Mouse (Mus musculus): ENCODE data around the gene Arntl2. TPM values are rescaled to one million over a fixed set of nuclear protein-coding genes. Genes with fewer than 3 reads are reported as not detected.

Gene Arntl2
- under 1 TPM; 0.21 to 0.47 TPM for polyA plus RNA-seq (2017; shearing (Covaris generic))

GRCm38 (mm10) chr6:146795924-146796545 is at the start of gene Arntl2:
TSS of gene Arntl2 (plus strand) at chr6:146796055.

GRCm38 (mm10) chr6:146850050-146850449 is 54.2 kb downstream of the Arntl2 start, which contains the start of gene Smco2:
TSS of gene Smco2 (plus strand) at chr6:146850104.

Other genes starting within 250 kb of the Arntl2 start
- 100 to 1,000 TPM; 165 to 209 TPM for gene Fgfr1op2, start 218.9 kb upstream of the Arntl2 start, polyA plus RNA-seq (2017; shearing (Covaris generic))
- gene Ints13, start 218.2 kb upstream of the Arntl2 start, polyA plus RNA-seq (2017; shearing (Covaris generic)) = 10 to 100 TPM; 84.4 to 92.4 TPM
- gene Med21, start 153.5 kb upstream of the Arntl2 start, polyA plus RNA-seq (2017; shearing (Covaris generic)) = 10 to 100 TPM; 80.1 to 81.1 TPM
- gene Tm7sf3, start 153.2 kb upstream of the Arntl2 start, polyA plus RNA-seq (2017; shearing (Covaris generic)) = 10 to 100 TPM; 19.0 to 28.6 TPM
- gene Stk38l, start 71.1 kb upstream of the Arntl2 start, polyA plus RNA-seq (2017; shearing (Covaris generic)) = 10 to 100 TPM in 1 of 2 experiments, 1 to 10 TPM in 1; 5.5 to 13.2 TPM
- gene Smco2, start 54.0 kb downstream of the Arntl2 start, polyA plus RNA-seq (2017; shearing (Covaris generic)) = not detected
- gene Ppfibp1, start 92.4 kb downstream of the Arntl2 start, polyA plus RNA-seq (2017; shearing (Covaris generic)) = 10 to 100 TPM; 10.4 to 14.0 TPM
- gene 1700034J05Rik, start 158.4 kb downstream of the Arntl2 start, polyA plus RNA-seq (2017; shearing (Covaris generic)) = not detected
- under 1 TPM in 1 of 2 experiments, not detected in 1; 0.49 TPM for gene Rep15, start 236.5 kb downstream of the Arntl2 start, polyA plus RNA-seq (2017; shearing (Covaris generic))
- 100 to 1,000 TPM; 105 to 124 TPM for gene Mrps35, start 246.7 kb downstream of the Arntl2 start, polyA plus RNA-seq (2017; shearing (Covaris generic))